Mouse (Mus musculus) small intestine, adult 2 months (tissue): ENCODE measurements around the gene Optc.

ENCODE experiments used
- CTCF ChIP-seq: fragments of 200-500 bp; IDR thresholded peaks from 2 replicates; pipeline ENCODE4 v1.5.1; 2012; ENCODE audit warnings: low read depth, mild to moderate bottlenecking, control low read depth, inconsistent platforms, low read length, moderate library complexity, mixed read lengths; ENCODE audit not compliant: insufficient replicate concordance, insufficient read length; ENCODE audit errors: extremely low read depth
- POLR2A ChIP-seq: fragments of 200-500 bp; IDR thresholded peaks from 2 replicates; pipeline ENCODE4 v1.6.1; 2012; ENCODE audit warnings: low read depth, mild to moderate bottlenecking, control low read depth, inconsistent platforms, low read length, moderate library complexity

DNA sequence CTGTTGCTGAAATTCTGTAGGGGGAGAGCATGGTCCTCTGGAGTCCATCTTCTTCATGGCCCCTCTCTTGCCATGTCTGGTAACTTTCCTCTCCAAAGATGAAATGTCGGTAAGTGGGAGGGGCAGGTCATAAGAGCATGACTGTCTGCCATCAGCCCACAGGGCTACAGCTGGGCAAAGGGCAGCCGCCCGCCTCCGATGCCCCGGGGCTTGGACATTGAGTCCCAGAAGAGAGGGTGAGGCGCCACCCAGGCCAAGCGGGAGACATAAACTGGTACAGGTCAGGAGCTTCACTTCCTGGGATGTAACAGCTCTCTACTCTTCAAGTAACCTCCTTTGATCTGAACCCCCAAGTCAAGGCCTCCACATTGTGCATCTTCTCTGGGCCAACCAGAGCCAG is 30.9 kb downstream of the Optc start:
- TF ChIP-seq CTCF: no peak
- no peak for TF ChIP-seq POLR2A
